Mouse (Mus musculus) cerebellum, adult 9-11 months (tissue): ENCODE data around the gene 0610010K14Rik.

ENCODE experiments used
- DNase-seq: peaks from one replicate; pipeline ENCODE4 v3.0.0; 2022

0610010K14Rik gene

DNA sequence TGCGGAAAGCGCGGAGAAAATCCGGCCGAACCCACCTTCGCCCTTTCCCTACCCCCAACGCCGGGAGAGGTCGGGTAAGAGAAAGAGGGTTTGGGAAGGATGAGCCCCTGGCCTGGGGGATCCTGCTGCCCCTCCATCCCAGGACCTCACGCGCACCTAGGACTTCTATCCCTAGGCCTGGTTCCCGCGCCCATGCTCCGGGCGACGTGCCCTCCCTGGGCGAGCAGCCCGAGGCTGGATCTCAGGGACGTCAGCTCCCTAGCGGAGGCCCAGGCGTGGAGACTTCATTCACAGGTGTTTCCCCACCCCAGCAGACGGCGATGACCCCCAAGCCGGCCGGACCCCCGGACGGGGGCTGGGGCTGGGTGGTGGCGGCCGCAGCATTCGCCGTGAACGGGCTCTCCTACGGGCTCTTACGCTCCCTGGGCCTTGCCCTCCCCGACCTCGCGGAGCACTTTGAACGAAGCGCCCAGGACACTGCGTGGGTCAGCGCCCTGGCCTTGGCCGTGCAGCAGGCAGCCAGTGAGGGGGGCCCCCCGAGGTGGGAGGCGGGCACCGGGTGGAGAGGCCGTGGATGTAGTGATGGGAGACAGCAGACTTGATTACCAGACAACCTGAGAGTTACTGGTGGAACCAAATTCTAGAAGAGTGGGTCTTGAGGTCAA lies 23.4 kb downstream of the 0610010K14Rik start:
- peak; percentile 82 for DNase-seq

DNA sequence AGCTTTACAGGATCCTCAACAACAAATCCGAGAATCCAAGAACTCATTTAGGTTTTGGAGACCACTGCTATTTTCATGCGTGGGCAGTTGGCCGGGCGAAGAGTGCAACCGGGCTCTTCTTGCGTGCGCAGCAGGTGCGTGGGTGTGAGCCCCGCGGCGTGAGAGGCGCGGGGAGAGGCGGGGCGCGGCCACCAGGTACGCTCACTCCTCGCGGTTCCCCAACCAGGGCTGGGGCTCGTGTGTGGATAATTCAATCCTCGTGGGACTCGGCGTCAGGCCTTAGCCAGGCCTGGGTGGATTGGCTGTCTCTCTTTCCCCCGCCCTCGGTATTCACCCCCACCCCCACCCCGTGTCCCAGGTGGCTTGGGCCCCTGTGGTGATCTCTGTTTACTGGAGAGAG lies 24.0 kb downstream of the 0610010K14Rik start:
- peak; percentile 91 for DNase-seq

DNA sequence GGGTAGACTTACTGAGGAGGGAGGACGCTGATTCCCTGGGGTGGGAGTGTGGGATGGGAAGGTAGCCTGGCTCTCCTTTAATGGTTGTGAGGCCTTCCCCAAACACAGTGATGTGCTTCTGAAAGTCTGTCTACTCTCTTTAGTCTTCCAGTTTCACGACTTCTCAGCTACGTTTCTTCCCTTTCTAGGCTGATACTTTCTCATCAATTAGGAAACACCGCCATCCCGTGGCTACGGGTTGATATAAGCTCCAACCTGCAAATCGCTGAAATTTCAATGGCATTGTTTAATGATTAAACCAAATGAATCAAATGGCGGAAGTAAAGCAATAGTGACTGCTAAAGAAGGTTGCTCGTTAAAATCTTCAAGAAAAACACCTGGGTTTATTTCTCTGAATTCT lies 24.8 kb downstream of the 0610010K14Rik start:
- DNase-seq: peak; percentile 77

DNA sequence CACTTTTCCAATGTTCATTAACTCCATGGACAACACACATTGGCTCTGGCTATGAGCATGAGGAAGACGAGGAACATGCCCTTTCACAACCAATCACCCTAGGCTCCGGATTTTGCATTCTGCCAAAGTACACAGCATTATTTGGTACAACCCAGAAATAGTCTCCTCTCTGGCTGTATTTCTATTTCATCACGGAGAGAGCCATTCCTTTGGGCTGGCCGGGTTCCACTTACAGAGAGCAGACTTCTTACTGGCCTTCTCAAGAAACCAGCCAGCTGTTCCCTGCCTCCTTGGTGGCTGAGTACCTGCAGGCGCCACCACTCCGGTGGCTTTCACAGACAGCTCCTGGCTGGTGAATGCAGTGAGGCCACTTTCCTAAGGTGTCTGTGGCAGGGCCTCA lies 25.3 kb downstream of the 0610010K14Rik start, which contains the start of gene Slc16a11:
Slc16a11 (plus strand) TSS at position 330 of the 400 bp plus-strand sequence.
- DNase-seq: peak; percentile 62

DNA sequence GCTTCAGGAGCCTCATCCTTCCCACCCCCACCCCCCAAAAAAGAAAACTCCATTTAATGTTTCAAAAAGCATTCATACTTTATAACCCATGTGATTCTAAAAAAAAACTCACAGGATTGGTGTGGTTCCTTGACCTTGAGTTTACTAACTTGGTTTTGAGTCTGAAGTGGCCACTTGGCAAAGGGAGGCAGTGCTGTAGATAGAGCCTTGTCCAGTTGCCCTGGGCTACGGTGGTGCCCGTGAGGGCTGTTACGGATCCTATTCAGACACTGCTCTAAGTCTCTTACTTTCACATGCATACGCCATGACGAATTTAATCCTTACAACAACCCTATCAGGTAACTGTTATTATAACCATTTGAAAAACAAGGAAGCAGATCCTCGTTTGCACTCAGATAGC lies 25.7 kb downstream of the 0610010K14Rik start:
- DNase-seq: no peak

DNA sequence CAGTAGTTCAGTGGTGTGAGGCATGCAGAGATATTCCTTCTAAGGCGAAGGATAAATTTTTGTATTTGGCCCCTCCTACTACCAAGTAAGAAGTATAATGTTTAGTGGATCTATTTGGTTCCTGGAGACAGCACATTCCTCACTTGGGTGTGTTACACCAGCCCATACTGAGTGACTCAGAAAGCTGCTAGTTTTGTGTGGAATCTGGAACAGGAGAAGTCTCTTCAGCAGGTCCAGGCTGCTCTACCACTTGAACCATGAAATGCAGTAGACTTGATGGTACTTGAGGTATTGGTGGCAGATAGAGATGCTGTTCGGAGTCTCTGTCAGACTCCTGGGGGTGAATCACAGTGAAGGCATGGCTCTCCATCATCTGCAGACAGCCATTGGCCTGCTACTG lies 27.0 kb downstream of the 0610010K14Rik start:
- DNase-seq: no peak

DNA sequence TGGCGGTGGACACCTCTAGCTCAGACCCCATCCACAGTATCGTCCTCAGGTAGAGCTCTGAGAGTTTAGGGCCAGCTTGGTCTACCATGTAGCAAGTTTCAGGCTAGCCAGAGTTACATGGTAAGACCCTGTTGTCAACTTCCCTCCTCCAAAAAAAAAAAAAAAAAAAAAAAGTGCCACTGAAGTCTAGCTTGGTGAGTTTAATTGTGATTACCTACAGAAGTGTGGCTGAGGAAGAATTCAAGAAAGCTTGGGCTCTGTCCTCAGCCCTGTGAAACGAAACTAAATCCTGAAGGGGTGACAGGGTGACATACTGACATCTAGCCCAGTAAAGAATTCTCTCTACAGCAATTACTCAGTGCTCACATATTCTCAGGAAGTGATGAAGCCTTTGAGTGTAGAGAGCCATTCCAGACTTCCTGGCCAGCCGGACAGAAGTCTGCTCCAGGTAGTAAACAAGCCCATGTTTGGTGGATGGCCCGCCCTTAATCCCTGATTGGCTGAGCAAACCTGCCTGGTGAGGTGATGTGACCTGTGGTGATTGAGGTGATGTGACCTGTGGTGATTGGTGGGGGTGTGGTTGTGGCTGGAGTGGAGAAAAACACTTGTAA lies 28.8 kb downstream of the 0610010K14Rik start:
- no peak for DNase-seq

DNA sequence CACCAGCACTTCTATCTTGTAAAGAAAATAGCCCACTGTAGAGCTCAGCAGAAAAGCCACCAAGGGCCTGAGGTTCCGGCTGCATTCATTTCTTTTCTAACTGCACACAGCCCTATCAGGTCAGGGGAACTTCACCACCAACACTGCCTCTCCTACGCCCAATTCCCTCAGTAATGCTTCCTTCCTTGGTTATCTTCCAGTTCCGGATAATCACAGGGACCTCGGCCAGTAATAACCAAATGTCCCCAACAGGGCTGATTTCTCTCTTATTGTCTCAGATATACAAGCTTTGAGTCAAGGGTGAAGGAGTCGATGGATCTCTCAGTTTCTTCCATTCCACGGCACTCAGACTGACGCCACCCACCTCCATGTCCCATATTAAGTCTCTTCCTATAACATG lies 30.4 kb downstream of the 0610010K14Rik start:
- no peak for DNase-seq

DNA sequence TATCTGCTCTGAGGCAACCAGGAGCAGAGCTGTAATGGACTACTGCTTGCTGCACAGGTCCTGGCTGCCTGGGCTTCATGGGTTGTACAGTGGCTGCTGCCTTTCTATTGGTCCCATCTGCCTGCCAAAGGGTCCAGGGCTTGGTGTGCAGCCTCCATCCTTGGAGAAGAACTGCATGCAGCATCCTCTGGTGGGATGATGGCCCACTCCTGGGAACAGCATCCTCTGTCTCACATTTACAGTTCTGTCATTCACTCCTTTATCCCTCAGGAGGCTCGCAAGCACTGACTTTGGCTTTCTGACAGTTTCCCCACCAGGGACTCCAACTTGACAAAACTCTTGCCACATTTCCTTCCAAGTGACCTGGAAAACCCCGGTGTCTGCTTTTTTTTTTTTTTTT lies 30.9 kb downstream of the 0610010K14Rik start:
- DNase-seq: no peak

DNA sequence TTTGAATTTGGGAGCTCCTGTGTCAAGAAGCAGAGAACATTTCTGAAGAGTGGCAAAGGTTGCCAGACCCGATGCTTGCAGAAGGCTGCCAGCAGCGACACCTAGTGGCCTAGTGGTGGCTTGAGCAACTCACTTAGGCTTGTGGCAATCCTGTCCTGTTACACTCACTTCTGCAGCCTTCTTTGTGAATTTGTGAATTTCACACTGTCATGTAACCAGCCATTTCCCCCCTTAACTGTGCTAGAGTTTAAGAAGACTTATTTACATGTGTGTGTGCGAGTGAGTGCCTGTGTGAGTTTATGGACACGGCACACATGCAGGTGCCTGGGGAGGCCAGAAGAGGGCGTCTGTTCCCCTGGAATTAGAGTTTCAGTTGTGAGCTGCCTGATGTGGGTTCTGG lies 36.0 kb downstream of the 0610010K14Rik start:
- peak; percentile 72 for DNase-seq

DNA sequence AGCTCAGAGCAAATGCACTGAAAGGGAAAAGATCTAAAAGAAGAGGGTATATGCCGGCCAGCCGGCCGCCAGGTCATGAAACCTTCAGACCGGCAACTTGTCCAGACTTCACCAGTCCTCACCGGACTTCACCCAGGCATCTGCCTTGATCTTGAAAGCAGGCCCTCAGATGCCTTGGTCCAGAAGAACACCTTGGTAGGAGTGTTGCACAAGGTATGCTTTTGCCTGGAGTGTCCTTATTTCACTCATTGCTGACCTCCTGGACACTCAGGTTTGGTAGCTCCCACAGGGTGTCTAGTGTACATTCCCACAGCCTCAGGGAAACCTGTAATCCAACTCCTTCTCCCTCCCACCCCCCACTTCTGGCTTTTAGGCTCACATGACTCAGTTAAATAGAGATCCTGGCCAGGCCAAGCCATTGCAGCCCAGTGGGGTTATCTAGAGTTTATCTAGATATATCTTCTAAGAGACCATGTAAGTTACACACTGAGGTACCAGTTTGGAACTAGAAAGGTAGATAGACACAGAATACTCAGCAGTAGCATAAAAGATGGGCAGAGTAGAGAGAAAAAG lies 37.6 kb downstream of the 0610010K14Rik start:
- DNase-seq: no peak

DNA sequence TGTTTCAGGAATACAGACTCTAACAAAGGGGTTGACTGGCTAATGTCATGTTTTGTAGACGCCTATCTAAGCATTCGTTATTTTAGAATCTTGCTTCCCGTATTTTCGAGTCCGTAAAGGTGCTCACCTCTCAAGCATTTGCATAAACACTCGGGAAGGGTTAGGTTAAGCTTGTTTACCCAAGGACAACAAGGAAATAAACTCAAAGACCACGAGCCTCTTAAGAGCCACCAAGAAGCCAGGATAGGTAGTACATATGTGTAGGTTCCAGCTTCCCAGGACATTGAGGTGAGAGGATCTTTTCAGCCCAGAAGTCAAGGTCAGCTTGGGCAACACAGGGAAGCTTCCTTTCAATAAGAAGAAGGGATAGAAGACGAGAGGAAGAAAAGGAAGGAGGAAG lies 38.6 kb downstream of the 0610010K14Rik start:
- DNase-seq: no peak

DNA sequence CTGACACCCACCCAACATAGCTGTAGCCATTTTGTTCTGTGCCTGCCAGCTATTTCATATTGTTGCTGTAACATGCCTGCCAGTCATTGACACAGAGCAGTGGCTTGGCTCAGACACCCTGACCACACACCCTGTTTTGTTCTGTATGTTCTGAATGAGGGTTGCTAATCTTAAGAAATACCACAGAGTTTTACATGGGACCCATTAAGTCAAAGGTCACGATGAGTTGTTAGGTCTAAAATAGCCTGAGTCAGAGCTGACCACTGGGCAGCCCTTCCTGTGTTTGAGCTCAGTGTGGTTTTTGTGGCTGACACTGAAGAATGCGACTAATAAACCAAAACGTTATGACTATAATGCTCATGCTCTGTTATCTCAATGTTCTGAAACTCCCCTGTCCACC lies 39.4 kb downstream of the 0610010K14Rik start:
- no peak for DNase-seq

DNA sequence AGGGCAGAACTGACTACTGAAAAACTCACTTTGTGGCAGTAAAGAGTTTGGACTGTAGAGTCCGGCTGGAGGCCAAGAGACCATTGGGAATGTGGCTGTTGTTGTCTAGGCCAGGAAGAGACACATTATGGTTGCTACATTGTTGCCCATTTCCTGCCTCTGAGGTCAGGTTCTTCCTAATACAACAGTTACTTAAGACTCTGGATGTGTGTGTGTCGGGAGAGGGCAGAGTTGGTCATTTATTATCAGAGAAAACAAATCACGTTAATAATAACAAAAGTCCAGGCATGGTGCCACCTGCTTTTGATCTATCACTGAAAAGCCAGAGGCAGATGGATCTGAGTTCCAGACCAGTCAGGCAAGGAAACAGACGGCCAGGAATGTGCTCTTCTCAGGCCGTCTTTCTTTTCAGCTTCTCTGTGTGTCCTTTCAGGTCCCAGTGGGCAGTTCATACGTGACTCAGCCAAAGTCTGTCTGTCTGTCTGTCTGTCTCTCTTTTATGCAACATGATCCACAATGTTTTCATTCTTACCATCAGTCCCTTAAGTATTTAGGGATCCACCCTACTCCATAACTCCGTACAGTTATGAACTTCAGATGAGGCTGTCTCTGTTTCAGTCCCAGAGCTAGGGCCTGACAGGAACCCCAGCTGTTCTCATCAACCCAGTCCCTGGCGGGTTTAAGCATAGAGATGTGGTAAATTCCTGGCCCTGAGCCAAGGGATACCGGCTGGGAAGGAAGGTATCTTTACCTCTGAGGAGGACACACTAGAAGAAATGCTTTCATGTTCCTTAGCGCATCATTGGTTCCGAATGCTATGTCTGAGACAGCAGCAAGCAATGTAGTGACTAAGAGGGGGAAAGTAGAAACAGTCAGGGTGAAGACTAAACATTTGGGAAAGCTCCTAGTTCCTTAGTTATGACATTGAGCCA lies 44.1 kb downstream of the 0610010K14Rik start:
- no peak for DNase-seq

DNA sequence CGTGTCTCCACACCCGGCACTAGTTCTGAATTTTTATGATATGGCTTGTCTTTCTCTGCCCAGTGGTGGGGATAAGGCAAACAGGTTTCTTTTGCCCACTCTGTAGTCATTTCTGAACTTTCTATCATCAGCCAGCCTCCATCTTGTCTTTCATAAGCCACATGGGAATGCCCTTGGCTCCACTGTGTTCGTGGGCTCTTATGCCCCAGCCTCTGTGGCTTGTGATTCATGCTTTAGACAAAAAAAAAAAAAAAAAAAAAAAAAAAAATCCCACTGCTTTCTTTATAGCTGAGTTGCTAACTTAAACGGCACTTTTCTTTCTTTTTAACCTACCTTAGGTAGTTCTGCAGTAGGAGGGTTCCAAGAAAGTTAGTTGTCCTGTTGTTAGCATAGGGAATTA lies 45.6 kb downstream of the 0610010K14Rik start:
- no peak for DNase-seq

DNA sequence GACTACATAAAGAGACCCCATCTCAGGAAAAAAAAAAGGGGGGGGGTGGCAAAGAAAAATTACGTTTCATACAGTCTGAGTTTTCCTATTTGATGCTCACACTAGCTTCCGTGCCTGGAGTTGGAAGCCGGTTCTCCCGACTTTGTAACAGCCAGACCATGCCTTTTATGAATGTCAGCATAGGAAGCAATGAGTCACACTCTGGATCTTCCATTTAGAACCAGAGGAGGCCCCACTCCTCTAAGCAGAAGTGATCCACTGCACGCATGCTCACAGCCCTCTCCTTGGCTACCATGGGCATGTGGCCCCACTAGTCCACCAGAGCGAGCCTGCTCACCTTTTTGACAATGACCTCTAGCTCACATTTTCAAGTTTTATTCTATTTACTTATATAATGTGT lies 46.5 kb downstream of the 0610010K14Rik start:
- no peak for DNase-seq

DNA sequence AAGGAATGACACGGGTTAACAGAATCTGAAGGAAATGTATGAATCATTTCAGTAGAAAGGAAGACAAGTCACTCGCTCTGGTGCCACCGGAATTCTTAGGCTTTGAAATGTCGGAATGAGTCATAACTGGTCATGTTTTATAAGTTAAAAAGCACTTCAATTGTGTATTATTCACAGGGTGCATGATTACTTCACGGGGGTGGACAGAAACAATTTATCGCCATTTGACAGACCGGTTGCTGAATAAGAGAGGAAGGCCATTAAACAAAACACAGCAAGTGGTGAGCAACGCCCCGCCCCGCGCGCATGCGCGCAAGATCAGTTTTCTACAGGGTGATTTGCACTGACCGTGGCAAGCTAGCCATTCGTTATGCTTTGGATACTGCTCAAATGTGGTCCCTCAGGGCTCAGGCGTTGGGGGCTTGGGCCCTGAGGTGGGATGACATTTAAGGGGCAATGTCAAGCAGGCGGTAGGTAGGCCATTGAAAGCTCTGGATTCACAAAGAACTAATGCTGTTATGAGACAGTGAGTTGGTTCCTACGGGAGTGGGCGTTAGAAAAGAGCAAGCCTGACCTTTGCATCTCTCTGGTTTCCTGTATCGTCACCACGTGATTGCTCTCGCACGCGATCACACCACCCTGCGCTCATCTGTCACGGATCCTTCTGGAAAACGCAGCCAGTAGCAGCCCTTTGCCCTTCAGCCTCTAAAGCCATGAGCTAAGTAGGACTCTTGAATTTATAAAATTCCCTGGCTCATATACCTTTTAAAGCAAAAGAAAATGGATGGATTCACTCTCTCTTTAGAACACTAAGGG lies 48.2 kb downstream of the 0610010K14Rik start:
- no peak for DNase-seq
